Mouse (Mus musculus) small intestine, adult 2 months (tissue): ENCODE results near the gene Lgi2. TPM values are rescaled to one million over a fixed set of nuclear protein-coding genes. Genes with fewer than 3 reads are reported as not detected.

Experiments
- H3K27ac ChIP-seq: fragments of 200-500 bp; 2 replicates; pipeline ENCODE4 v1.5.1; 2012; ENCODE audit warnings: low read depth, low read length, control low read depth, inconsistent platforms; ENCODE audit not compliant: insufficient read depth
- H3K27me3 ChIP-seq: fragments of 200-500 bp; 2 replicates; pipeline ENCODE4 v1.6.1; 2012; ENCODE audit warnings: mild to moderate bottlenecking, moderate library complexity, low read length, inconsistent platforms; ENCODE audit not compliant: control insufficient read depth, insufficient read depth
- H3K36me3 ChIP-seq: fragments of 200-500 bp; 2 replicates; pipeline ENCODE4 v1.6.1; 2012; ENCODE audit warnings: mild to moderate bottlenecking, low read length, control low read depth, inconsistent platforms; ENCODE audit not compliant: control insufficient read depth, insufficient read depth
- H3K4me1 ChIP-seq: fragments of 200-500 bp; 2 replicates; pipeline ENCODE4 v1.6.1; 2012; ENCODE audit warnings: low read length, inconsistent platforms, mixed read lengths; ENCODE audit not compliant: control insufficient read depth, insufficient read depth, insufficient read length
- H3K4me3 ChIP-seq: fragments of 200-500 bp; 2 replicates; pipeline ENCODE4 v1.5.1; 2012; ENCODE audit warnings: low read depth, mild to moderate bottlenecking, control low read depth, inconsistent platforms, low read length, moderate library complexity
- CTCF ChIP-seq: fragments of 200-500 bp; IDR thresholded peaks from 2 replicates; pipeline ENCODE4 v1.5.1; 2012; ENCODE audit warnings: low read depth, mild to moderate bottlenecking, control low read depth, inconsistent platforms, low read length, moderate library complexity, mixed read lengths; ENCODE audit not compliant: insufficient replicate concordance, insufficient read length; ENCODE audit errors: extremely low read depth
- POLR2A ChIP-seq: fragments of 200-500 bp; IDR thresholded peaks from 2 replicates; pipeline ENCODE4 v1.6.1; 2012; ENCODE audit warnings: low read depth, mild to moderate bottlenecking, control low read depth, inconsistent platforms, low read length, moderate library complexity
- WGBS: fragments of 180-500 bp; shearing (Covaris S2); methylation state at CpG from one replicate; pipeline ENCODE4 v1.1.7; 2018; 5-methylcytosine and 5-hydroxymethylcytosine counted together
- polyA plus RNA-seq: library from polyadenylated mRNA; depleted of rRNA; stranded (reverse); fragments of >200 nt; gene quantifications from 2 replicates; pipeline ENCODE4 v1.2.3, GENCODE M21; 2012; rRNA removed

The Lgi2 gene
- polyA plus RNA-seq, result 0.47 and 0.86 TPM in 2 replicates

GRCm38 (mm10) chr5:52565813-52566531 is at the start of gene Lgi2:
TSS of gene Lgi2 (minus strand) at chr5:52566462.
- Histone ChIP-seq H3K27ac (no peak within 1 kb of the TSS), H3K27me3 (peaks cover 17% of the 10 kb centered on the region), H3K4me1 (no peaks in the 10 kb centered on the region), H3K36me3 (no peaks in the 10 kb centered on the region), H3K4me3 (peak within 1 kb of the TSS; percentile 62)
- TF ChIP-seq CTCF, result no peak
- no peak for TF ChIP-seq POLR2A
- WGBS, result 3% methylated on average over 83 of the region's 83 CpGs

GRCm38 (mm10) chr5:52615421-52615820 is 49.2 kb upstream of the Lgi2 start:
- peak overlapping the region; percentile 38; the same call in 1 of the 2 replicates for H3K27ac ChIP-seq

GRCm38 (mm10) chr5:52614686-52615085 is 48.4 kb upstream of the Lgi2 start:
- no peak for TF ChIP-seq CTCF
- TF ChIP-seq POLR2A, result no peak
- H3K27me3 ChIP-seq, result no peaks in the 10 kb centered on the region
- WGBS, result 81% methylated on average over 4 of the region's 4 CpGs
- no peaks in the 10 kb centered on the region for H3K36me3 ChIP-seq
- H3K4me1 ChIP-seq, result peaks cover 33% of the 10 kb centered on the region
- 0 out of 2 replicates have a peak overlapping the region, but pooled peaks have one; percentile 38 for H3K27ac ChIP-seq
- H3K4me3 ChIP-seq, result no peak overlapping the region

More at GRCm38 (mm10) chr5:52615421-52615820, 49.2 kb upstream of the Lgi2 start:
- Histone ChIP-seq H3K36me3 (no peaks in the 10 kb centered on the region), H3K4me3 (no peak overlapping the region), H3K27me3 (no peaks in the 10 kb centered on the region), H3K4me1 (peaks cover 33% of the 10 kb centered on the region)
- WGBS, result 18% methylated on average over 9 of the region's 9 CpGs
- no peak for TF ChIP-seq POLR2A

GRCm38 (mm10) chr5:52612776-52613175 is 46.5 kb upstream of the Lgi2 start:
- Histone ChIP-seq H3K4me3 (no peak overlapping the region), H3K27ac (no peak overlapping the region), H3K36me3 (no peaks in the 10 kb centered on the region), H3K27me3 (no peaks in the 10 kb centered on the region), H3K4me1 (peaks cover 25% of the 10 kb centered on the region)
- TF ChIP-seq CTCF, result no peak
- TF ChIP-seq POLR2A, result no peak
- WGBS, result 84% methylated on average over 8 of the region's 8 CpGs

- H3K27me3 ChIP-seq, result no peaks in the 10 kb centered on the region
- H3K4me3 ChIP-seq, result no peak overlapping the region
- WGBS, result 73% methylated on average over 10 of the region's 10 CpGs
- TF ChIP-seq CTCF (no peak), POLR2A (no peak)
- no peaks in the 10 kb centered on the region for H3K36me3 ChIP-seq
- peaks cover 25% of the 10 kb centered on the region for H3K4me1 ChIP-seq
- H3K27ac ChIP-seq, result no peak overlapping the region
Observed at GRCm38 (mm10) chr5:52611315-52611895, 45.1 kb upstream of the Lgi2 start.

GRCm38 (mm10) chr5:52610306-52610705 is 44.0 kb upstream of the Lgi2 start:
- no peak overlapping the region for H3K4me3 ChIP-seq
- H3K36me3 ChIP-seq, result no peaks in the 10 kb centered on the region
- no peak overlapping the region for H3K27ac ChIP-seq
- H3K27me3 ChIP-seq, result no peaks in the 10 kb centered on the region
- 32% methylated on average over 4 of the region's 4 CpGs for WGBS
- no peak for TF ChIP-seq POLR2A
- TF ChIP-seq CTCF, result no peak
- peaks cover 18% of the 10 kb centered on the region for H3K4me1 ChIP-seq

GRCm38 (mm10) chr5:52609672-52610071 is 43.4 kb upstream of the Lgi2 start:
- 15% methylated on average over 10 of the region's 10 CpGs for WGBS
- no peaks in the 10 kb centered on the region for H3K36me3 ChIP-seq
- no peak for TF ChIP-seq CTCF
- TF ChIP-seq POLR2A, result no peak
- H3K27ac ChIP-seq, result no peak overlapping the region
- H3K27me3 ChIP-seq, result no peaks in the 10 kb centered on the region
- H3K4me3 ChIP-seq, result no peak overlapping the region
- H3K4me1 ChIP-seq, result peaks cover 13% of the 10 kb centered on the region
